Mouse (Mus musculus) intestine, embryonic 15.5 days (tissue): ENCODE measurements around the gene Dis3l. TPM values are rescaled to one million over a fixed set of nuclear protein-coding genes. Genes with fewer than 3 reads are reported as not detected.
A peak's percentile ranks its signal among the peaks of the same experiment; 100 is the strongest.

Experiments
- ATAC-seq: fragments of 200-750 bp; cut with Nextera tagmentation; 2 replicates; pipeline ENCODE4 v1.8.0; 2017; ENCODE audit warnings: moderate TSS enrichment, moderate library complexity
- H3K27ac ChIP-seq: fragments of 300-500 bp; sonication (generic); 2 replicates; pipeline ENCODE4 v1.5.1; 2015; ENCODE audit warnings: mild to moderate bottlenecking, inconsistent platforms
- H3K27me3 ChIP-seq: fragments of 300-500 bp; sonication (generic); replicated peaks from 2 replicates; pipeline ENCODE4 v1.6.1; 2015; ENCODE audit warnings: inconsistent platforms
- H3K36me3 ChIP-seq: fragments of 300-500 bp; sonication (generic); 2 replicates; pipeline ENCODE4 v1.6.1; 2015; ENCODE audit warnings: inconsistent platforms
- H3K4me1 ChIP-seq: fragments of 300-500 bp; sonication (generic); replicated peaks from 2 replicates; pipeline ENCODE4 v1.6.1; 2015; ENCODE audit warnings: inconsistent platforms
- H3K4me2 ChIP-seq: fragments of 300-500 bp; sonication (generic); replicated peaks from 2 replicates; pipeline ENCODE4 v1.6.1; 2015; ENCODE audit warnings: mild to moderate bottlenecking, inconsistent platforms
- H3K4me3 ChIP-seq: fragments of 300-500 bp; sonication (generic); replicated peaks from 2 replicates; pipeline ENCODE4 v1.5.1; 2015; ENCODE audit warnings: inconsistent platforms
- H3K9ac ChIP-seq: fragments of 300-500 bp; sonication (generic); 2 replicates; pipeline ENCODE4 v1.6.1; 2015; ENCODE audit warnings: inconsistent platforms
- H3K9me3 ChIP-seq: fragments of 300-500 bp; sonication (generic); 2 replicates; pipeline ENCODE4 v1.6.1; 2016; ENCODE audit warnings: inconsistent platforms
- WGBS: fragments of 180-500 bp; shearing (Covaris S2); methylation state at CpG from one replicate; pipeline ENCODE4 v1.1.7; 2015; 5-methylcytosine and 5-hydroxymethylcytosine counted together
- polyA plus RNA-seq: library from polyadenylated mRNA; unstranded; fragments of >200 nt; fragmentation: Nextera tagmentation; extraction: Ambion mirVana; gene quantifications from 2 replicates; pipeline ENCODE4 v1.2.1, GENCODE M21; 2015

Dis3l gene
- polyA plus RNA-seq, 1 experiment from 2014 or later = 19.8 TPM

GRCm38 (mm10) chr9:64349490-64349889 lies 8.4 kb upstream of the Dis3l start:
- Histone ChIP-seq H3K36me3 (no peaks in the 10 kb centered on the region), H3K4me1 (no peaks in the 10 kb centered on the region), H3K4me3 (no peak overlapping the region), H3K9ac (no peak overlapping the region), H3K4me2 (no peak overlapping the region), H3K9me3 (no peaks in the 10 kb centered on the region), H3K27me3 (no peaks in the 10 kb centered on the region), H3K27ac (no peak overlapping the region)
- WGBS = 41% methylated on average over 5 of the region's 5 CpGs
- ATAC-seq = no peak

GRCm38 (mm10) chr9:64347377-64347776 lies 6.3 kb upstream of the Dis3l start:
- H3K4me2 ChIP-seq = no peak overlapping the region
- H3K4me3 ChIP-seq = no peak overlapping the region
- no peaks in the 10 kb centered on the region for H3K27me3 ChIP-seq
- no peak overlapping the region for H3K9ac ChIP-seq
- H3K4me1 ChIP-seq = no peaks in the 10 kb centered on the region
- H3K36me3 ChIP-seq = no peaks in the 10 kb centered on the region
- WGBS = 0% methylated on average over 1 of the region's 1 CpGs
- H3K9me3 ChIP-seq = no peaks in the 10 kb centered on the region
- ATAC-seq = no peak
- no peak overlapping the region for H3K27ac ChIP-seq

GRCm38 (mm10) chr9:64345931-64346330 lies 4.8 kb upstream of the Dis3l start:
- Histone ChIP-seq H3K36me3 (no peaks in the 10 kb centered on the region), H3K9ac (no peak overlapping the region), H3K4me2 (no peak overlapping the region), H3K27me3 (no peaks in the 10 kb centered on the region), H3K9me3 (no peaks in the 10 kb centered on the region), H3K4me1 (no peaks in the 10 kb centered on the region), H3K4me3 (no peak overlapping the region), H3K27ac (no peak overlapping the region)
- 66% methylated on average over 5 of the region's 5 CpGs for WGBS
- ATAC-seq = no peak

- no peak overlapping the region for H3K4me3 ChIP-seq
- no peaks in the 10 kb centered on the region for H3K27me3 ChIP-seq
- H3K4me1 ChIP-seq = no peaks in the 10 kb centered on the region
- H3K27ac ChIP-seq = no peak overlapping the region
- no peak overlapping the region for H3K9ac ChIP-seq
- ATAC-seq = no peak
- WGBS = 88% methylated on average over 2 of the region's 2 CpGs
- no peak overlapping the region for H3K4me2 ChIP-seq
- no peaks in the 10 kb centered on the region for H3K9me3 ChIP-seq
- H3K36me3 ChIP-seq = no peaks in the 10 kb centered on the region
Observed at GRCm38 (mm10) chr9:64343656-64344055, 2.6 kb upstream of the Dis3l start.

GRCm38 (mm10) chr9:64341671-64342070 lies 583 bp upstream of the Dis3l start:
- Histone ChIP-seq H3K4me2 (peak overlapping the region; percentile 88), H3K27ac (no peak overlapping the region), H3K4me3 (0 out of 2 replicates have a peak overlapping the region, but pooled peaks have one; percentile 60), H3K27me3 (no peaks in the 10 kb centered on the region), H3K4me1 (no peaks in the 10 kb centered on the region), H3K9ac (no peak overlapping the region), H3K36me3 (no peaks in the 10 kb centered on the region), H3K9me3 (no peaks in the 10 kb centered on the region)
- no peak for ATAC-seq
- WGBS = 70% methylated on average over 8 of the region's 8 CpGs

- peak overlapping the region; percentile 95 for H3K9ac ChIP-seq
- H3K4me3 ChIP-seq = peak overlapping the region; percentile 60
- peak overlapping the region; percentile 99 for H3K27ac ChIP-seq
- H3K4me1 ChIP-seq = no peaks in the 10 kb centered on the region
- peak overlapping the region; percentile 88 for H3K4me2 ChIP-seq
- no peaks in the 10 kb centered on the region for H3K27me3 ChIP-seq
- WGBS = under 1% methylated on average over 85 of the region's 85 CpGs
- ATAC-seq = peak; percentile 91
- no peaks in the 10 kb centered on the region for H3K36me3 ChIP-seq
- no peaks in the 10 kb centered on the region for H3K9me3 ChIP-seq
Observed at GRCm38 (mm10) chr9:64340351-64341253, 486 bp downstream of the Dis3l start.

- no peak overlapping the region for H3K27ac ChIP-seq
- H3K27me3 ChIP-seq = no peaks in the 10 kb centered on the region
- no peaks in the 10 kb centered on the region for H3K36me3 ChIP-seq
- WGBS = 44% methylated on average over 8 of the region's 8 CpGs
- no peak overlapping the region for H3K4me3 ChIP-seq
- no peaks in the 10 kb centered on the region for H3K9me3 ChIP-seq
- peak overlapping the region; percentile 88 for H3K4me2 ChIP-seq
- no peak for ATAC-seq
- no peak overlapping the region for H3K9ac ChIP-seq
- H3K4me1 ChIP-seq = no peaks in the 10 kb centered on the region
Observed at GRCm38 (mm10) chr9:64339361-64339760, 1.7 kb downstream of the Dis3l start.

GRCm38 (mm10) chr9:64335825-64336224 lies 5.3 kb downstream of the Dis3l start:
- Histone ChIP-seq H3K4me1 (no peaks in the 10 kb centered on the region), H3K4me3 (no peak overlapping the region), H3K9ac (no peak overlapping the region), H3K4me2 (no peak overlapping the region), H3K36me3 (no peaks in the 10 kb centered on the region), H3K27me3 (no peaks in the 10 kb centered on the region), H3K27ac (no peak overlapping the region), H3K9me3 (no peaks in the 10 kb centered on the region)
- 88% methylated on average over 6 of the region's 6 CpGs for WGBS
- ATAC-seq = no peak

GRCm38 (mm10) chr9:64323976-64324375 lies 17.1 kb downstream of the Dis3l start:
- H3K4me3 ChIP-seq = no peak overlapping the region
- H3K4me2 ChIP-seq = no peak overlapping the region
- no peaks in the 10 kb centered on the region for H3K4me1 ChIP-seq
- no peaks in the 10 kb centered on the region for H3K9me3 ChIP-seq
- ATAC-seq = no peak
- no peak overlapping the region for H3K27ac ChIP-seq
- H3K36me3 ChIP-seq = peaks cover 18% of the 10 kb centered on the region
- no peaks in the 10 kb centered on the region for H3K27me3 ChIP-seq
- 93% methylated on average over 7 of the region's 7 CpGs for WGBS
- H3K9ac ChIP-seq = no peak overlapping the region

- ATAC-seq = no peak
- Histone ChIP-seq H3K4me2 (no peak overlapping the region), H3K27me3 (no peaks in the 10 kb centered on the region), H3K27ac (no peak overlapping the region), H3K36me3 (peaks cover 22% of the 10 kb centered on the region), H3K4me3 (no peak overlapping the region), H3K9me3 (no peaks in the 10 kb centered on the region), H3K9ac (no peak overlapping the region), H3K4me1 (no peaks in the 10 kb centered on the region)
- WGBS = 98% methylated on average over 5 of the region's 5 CpGs
Observed at GRCm38 (mm10) chr9:64316986-64317385, 24.1 kb downstream of the Dis3l start.

- no peak overlapping the region for H3K27ac ChIP-seq
- 94% methylated on average over 6 of the region's 6 CpGs for WGBS
- H3K4me2 ChIP-seq = no peak overlapping the region
- peaks cover 18% of the 10 kb centered on the region for H3K36me3 ChIP-seq
- H3K9me3 ChIP-seq = no peaks in the 10 kb centered on the region
- H3K9ac ChIP-seq = no peak overlapping the region
- H3K27me3 ChIP-seq = no peaks in the 10 kb centered on the region
- H3K4me3 ChIP-seq = no peak overlapping the region
- no peak for ATAC-seq
- no peaks in the 10 kb centered on the region for H3K4me1 ChIP-seq
Observed at GRCm38 (mm10) chr9:64314696-64315095, 26.4 kb downstream of the Dis3l start.

- no peak for ATAC-seq
- H3K4me2 ChIP-seq = no peak overlapping the region
- WGBS = 43% methylated on average over 1 of the region's 1 CpGs
- no peak overlapping the region for H3K9ac ChIP-seq
- H3K27me3 ChIP-seq = no peaks in the 10 kb centered on the region
- H3K4me1 ChIP-seq = no peaks in the 10 kb centered on the region
- peaks cover 13% of the 10 kb centered on the region for H3K36me3 ChIP-seq
- no peaks in the 10 kb centered on the region for H3K9me3 ChIP-seq
- H3K27ac ChIP-seq = no peak overlapping the region
- no peak overlapping the region for H3K4me3 ChIP-seq
Observed at GRCm38 (mm10) chr9:64312128-64312527, 29.0 kb downstream of the Dis3l start.
